Mouse (Mus musculus) retina, adult 2 months (tissue): ENCODE data around the gene Il17re.

ENCODE experiments used
- DNase-seq: peaks from one replicate; pipeline ENCODE4 v3.0.0-alpha.2; 2012; ENCODE audit warnings: low read depth, low spot score

Il17re gene

DNA sequence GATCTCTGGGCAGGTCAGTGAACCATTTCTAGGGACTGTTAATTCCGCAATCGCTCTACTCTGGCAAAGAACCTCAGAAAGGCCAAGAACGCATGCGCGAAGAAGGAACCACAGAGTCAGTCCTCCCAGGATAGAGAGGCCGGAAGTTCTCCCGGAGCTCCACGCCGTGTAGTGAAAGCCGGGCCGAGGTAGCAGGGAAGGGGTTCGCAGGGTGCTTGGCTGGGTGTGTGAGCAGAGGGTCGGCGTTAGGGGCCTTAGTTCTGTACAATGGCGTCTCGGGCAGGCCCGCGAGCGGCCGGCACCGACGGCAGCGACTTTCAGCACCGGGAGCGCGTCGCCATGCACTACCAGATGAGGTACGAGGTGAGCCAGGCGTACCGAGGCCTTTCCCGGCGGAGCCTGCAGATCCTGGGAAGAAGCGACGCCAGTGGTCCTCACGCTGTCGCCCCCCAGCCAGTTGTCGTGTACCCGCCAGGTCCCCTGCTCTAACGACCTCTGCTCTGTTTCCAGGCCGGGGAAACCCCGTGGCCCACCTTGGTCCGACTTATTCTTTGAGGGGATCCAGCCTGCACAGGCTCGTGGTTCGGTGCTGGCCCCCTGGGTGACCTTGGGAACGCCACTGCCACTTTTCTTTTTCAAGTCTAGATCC lies 15.7 kb upstream of the Il17re start, which contains the start of gene Jagn1:
TSS of gene Jagn1 (plus strand) at position 128 of the 649 bp plus-strand sequence.
- peak; percentile 93 for DNase-seq

DNA sequence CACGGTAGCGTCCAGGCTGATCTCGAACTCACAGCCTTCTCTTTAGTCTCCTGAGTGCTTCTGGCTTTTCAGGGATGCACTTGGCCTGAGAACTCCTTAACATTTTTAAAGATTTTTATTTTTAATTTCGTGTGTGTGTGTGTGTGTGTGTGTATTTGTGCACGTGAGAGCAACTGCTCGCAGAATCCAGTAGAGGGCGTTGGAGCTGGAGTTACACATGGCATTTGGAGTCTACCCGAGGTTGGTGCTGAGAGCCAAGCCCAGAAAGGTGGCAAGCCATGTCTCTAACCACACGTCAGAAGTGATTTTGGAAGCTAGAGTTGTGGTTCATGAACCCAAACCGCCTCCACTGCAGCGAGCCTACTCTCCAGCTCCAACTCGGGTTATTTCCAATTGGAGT lies 15.2 kb upstream of the Il17re start:
- DNase-seq: no peak

GRCm38 (mm10) chr6:113444207-113444965 lies 13.9 kb upstream of the Il17re start:
- DNase-seq: no peak

GRCm38 (mm10) chr6:113447639-113448038 lies 10.6 kb upstream of the Il17re start:
- no peak for DNase-seq

DNA sequence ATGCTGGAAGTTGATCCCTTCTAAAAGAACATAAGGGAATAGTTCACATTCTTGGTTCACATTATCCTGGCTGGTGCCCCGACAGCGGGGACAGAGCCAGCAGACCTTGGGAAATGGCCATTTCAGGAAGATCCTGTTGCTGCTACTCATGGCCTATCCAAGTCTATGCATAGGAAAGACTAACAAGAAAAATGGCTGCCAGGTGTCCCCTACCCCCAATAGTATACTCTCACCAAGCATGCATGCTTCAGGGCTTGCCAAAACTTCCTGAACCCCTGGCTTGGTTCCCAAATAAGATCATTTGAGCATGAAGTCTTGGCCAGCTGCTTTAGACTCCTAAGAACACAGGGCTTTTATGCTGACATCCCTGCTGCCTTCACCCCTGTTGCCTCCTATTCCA lies 6.4 kb upstream of the Il17re start:
- no peak for DNase-seq

- no peak for DNase-seq
These were observed 3.3 kb upstream of the Il17re start for GRCm38 (mm10) chr6:113455007-113455406.

- DNase-seq: no peak
These were observed 351 bp downstream of the Il17re start for GRCm38 (mm10) chr6:113458635-113459034.

GRCm38 (mm10) chr6:113464040-113464439 lies 5.8 kb downstream of the Il17re start:
- no peak for DNase-seq

- no peak for DNase-seq
These were observed 7.3 kb downstream of the Il17re start for GRCm38 (mm10) chr6:113465602-113466001.

DNA sequence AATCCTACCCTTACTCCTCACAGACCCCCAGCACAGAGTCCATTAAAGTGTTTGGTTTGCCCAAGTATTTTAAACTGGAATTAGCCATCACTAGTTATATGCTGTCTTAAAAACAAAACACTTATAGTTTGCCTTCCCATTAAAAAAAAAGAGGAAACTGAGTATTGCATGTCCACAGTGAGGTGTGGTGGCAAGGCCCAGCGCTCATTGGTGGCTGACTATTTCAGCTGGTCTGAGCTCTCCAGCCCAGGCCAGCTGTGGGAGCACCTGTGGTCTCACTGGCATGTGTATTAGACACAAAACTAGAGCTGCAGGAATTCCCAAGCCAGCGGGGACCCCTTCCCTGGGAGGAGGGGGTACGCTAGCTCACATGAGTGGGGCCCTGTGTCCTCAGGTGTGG lies 10.2 kb downstream of the Il17re start:
- no peak for DNase-seq

- DNase-seq: peak; percentile 25
These were observed 10.7 kb downstream of the Il17re start for GRCm38 (mm10) chr6:113469021-113469420.

- peak; percentile 29 for DNase-seq
These were observed 11.1 kb downstream of the Il17re start for GRCm38 (mm10) chr6:113469432-113469831.

DNA sequence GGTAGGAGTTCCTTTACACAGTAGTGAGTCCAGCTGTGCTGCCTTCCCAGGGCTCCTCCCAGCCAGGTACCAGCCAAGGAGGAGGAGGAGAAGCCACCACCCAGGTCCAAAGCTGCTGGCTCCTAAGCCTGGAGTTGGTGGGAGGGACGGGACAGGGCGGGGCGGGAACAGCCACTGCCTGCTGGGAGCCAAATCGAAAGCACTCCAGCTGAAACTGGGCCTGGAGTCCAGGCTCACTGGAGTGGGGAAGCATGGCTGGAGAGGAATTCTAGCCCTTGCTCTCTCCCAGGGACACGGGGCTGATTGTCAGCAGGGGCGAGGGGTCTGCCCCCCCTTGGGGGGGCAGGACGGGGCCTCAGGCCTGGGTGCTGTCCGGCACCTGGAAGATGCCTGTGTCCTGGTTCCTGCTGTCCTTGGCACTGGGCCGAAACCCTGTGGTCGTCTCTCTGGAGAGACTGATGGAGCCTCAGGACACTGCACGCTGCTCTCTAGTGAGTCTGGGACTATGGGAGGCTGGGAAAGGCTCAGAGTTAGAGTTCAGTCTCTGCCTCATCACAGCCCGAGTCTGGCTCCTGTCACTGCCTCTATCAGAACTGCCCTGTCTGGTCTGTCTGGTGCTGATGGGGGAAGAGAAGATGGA lies 13.1 kb downstream of the Il17re start, which contains the start of gene Il17rc:
TSS of gene Il17rc (plus strand) at position 131 of the 640 bp plus-strand sequence.
- no peak for DNase-seq

DNA sequence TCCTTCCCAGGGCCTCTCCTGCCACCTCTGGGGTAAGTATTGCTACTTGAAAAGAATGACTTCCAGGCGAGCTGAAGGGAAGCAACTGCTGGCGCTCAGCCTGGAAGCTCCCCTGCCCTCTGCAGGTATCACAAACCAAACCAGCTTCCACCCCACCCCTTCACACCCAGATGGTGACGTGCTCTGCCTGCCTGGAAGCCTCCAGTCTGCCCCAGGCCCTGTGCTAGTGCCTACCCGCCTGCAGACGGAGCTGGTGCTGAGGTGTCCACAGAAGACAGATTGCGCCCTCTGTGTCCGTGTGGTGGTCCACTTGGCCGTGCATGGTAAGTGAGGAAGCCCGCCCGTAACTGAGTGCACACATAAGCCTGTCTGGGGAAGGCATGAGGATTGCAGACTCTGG lies 13.8 kb downstream of the Il17re start:
- DNase-seq: no peak

DNA sequence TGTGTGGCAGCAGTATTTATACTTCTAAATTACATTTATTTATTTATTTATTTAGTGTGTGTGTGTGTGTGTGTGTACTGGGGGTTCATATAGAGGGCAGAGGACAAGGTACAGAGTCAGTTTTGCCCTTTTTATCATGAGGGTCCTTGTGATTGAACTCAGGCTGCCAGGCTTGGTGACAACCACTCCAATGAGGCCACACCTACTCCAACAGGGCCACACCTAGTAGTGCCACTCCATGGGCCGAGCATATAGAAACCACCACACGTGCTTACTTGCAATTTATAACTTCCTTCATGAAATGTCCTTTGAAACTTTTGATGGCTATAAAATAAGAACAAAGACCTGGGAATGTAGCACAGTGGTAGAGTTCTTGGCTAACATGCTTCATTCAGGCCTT lies 15.0 kb downstream of the Il17re start:
- DNase-seq: no peak

DNA sequence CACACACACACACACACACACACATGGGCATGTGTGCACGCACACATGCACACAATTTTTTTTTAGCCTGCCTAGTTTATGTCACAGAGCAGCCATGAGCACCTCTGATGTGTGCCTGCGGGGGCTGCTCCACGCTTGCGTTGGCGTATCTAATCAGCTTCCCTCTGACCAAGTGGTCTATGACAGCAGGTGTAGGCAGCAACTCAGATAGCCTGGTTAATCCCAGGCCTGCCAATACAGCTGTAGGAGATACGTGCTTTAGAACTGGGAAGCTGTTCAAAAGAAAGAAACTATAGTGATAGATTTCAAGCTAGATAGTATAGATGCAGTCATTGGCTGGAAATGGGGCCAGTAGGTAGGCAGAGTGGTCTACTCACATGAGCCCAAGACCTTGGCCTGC lies 15.4 kb downstream of the Il17re start:
- DNase-seq: no peak

GRCm38 (mm10) chr6:113477353-113477752 lies 19.1 kb downstream of the Il17re start:
- no peak for DNase-seq

- no peak for DNase-seq
These were observed 20.6 kb downstream of the Il17re start for GRCm38 (mm10) chr6:113478906-113479305.

- no peak for DNase-seq
These were observed 22.5 kb downstream of the Il17re start for GRCm38 (mm10) chr6:113480555-113481373.

- DNase-seq: no peak
These were observed 24.3 kb downstream of the Il17re start for GRCm38 (mm10) chr6:113482477-113483099.

DNA sequence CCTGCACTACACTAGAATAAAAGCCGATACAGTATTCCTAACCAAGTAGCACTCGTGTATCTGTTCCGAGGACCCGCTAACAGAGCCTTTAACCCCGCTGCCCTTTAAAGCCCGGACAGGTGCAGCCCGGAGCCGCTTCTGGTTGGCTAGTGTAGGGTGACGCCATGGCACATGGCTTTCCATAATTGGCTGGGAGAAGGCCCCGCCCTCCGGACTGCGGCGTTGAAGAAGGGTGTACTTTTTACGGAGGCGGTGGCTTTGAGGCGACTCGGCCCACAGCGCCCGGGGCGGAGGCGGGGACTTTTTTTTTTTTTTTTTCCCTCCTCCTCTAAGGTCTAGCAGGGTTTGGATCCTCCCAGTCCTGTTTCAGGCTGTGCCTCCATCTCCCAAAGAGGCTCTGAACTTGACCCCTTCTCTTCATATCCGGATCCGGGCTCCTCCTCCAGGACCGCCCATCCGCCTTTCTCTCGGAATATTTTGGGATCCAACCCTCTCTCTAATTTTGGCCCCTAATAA lies 24.9 kb downstream of the Il17re start, which contains the start of gene Creld1:
TSS of gene Creld1 (plus strand) at position 198 of the 516 bp plus-strand sequence.
- peak; percentile 81 for DNase-seq
